In genomic region chr3:95428423-95428822, GRCm38 (mm10) we compare ENCODE assay signal across 16 mouse cellular contexts. TPM values are rescaled to one million over a fixed set of nuclear protein-coding genes. Genes with fewer than 3 reads are reported as not detected.
"Had no signal": no experiment of that assay in that cellular context is flagged by ENCODE, and none has a peak within 500 bp of the region (broad histone marks: within the 10 kb centered on the region; RNA-seq: fewer than 3 reads in every experiment).

No protein-coding gene starts in this region.

RNA-seq across cellular contexts. Expression of gene 4930558C23Rik, which starts 25.8 kb away (rescaled TPM):
- total RNA-seq: layer of hippocampus, adult 18-20 months; layer of hippocampus, postnatal 14 days; left cerebral cortex, adult 8-10 months; left cerebral cortex, postnatal 14 days; left cerebral cortex, postnatal 4 days had no signal
- polyA plus RNA-seq: kidney, embryonic 15.5 days; limb, embryonic 12.5 days; limb, embryonic 15.5 days; liver, embryonic 11.5 days; liver, embryonic 16.5 days; macrophage; midbrain, embryonic 12.5 days; midbrain, embryonic 16.5 days; neural tube, embryonic 12.5 days; neural tube, embryonic 15.5 days; urinary bladder, adult 2 months had no signal
